Mouse (Mus musculus) kidney, adult 2 months (tissue): ENCODE measurements at regions not wholly inside any gene's neighbourhood (a gene's known extent, or its start where the extent isn't known, plus 50 kb on each side); places are given as distances from the start of the nearest gene placed in this dataset.

Experiments used
- CTCF ChIP-seq: fragments of 200-500 bp; conservative IDR thresholded peaks from 2 replicates; pipeline ENCODE4 v1.5.1; 2011; ENCODE audit warnings: low read depth, mild to moderate bottlenecking, control low read depth, low read length, moderate library complexity, mixed read lengths; ENCODE audit not compliant: insufficient read depth, insufficient read length
- POLR2A ChIP-seq: fragments of 200-500 bp; IDR thresholded peaks from one replicate; pipeline ENCODE4 v1.6.1; 2011; ENCODE audit warnings: low read depth, low read length, control low read depth

- TF ChIP-seq POLR2A, result no peak
- no peak for TF ChIP-seq CTCF
Measured at GRCm38 (mm10) chr4:45582496-45582895, 50.2 kb upstream of the Shb start.
